Mouse (Mus musculus) limb, embryonic 10.5 days (tissue): ENCODE results near the gene BC004004. TPM values are rescaled to one million over a fixed set of nuclear protein-coding genes. Genes with fewer than 3 reads are reported as not detected.
"Not testable (repeated sequence)": the region's sequence is repeated elsewhere in the genome, so short reads cannot be mapped to it uniquely, and the experiment has no call there.

Experiments used
- DNase-seq: peaks from one replicate; pipeline ENCODE4 v3.0.0-alpha.2; 2017; ENCODE audit warnings: low spot score
- H3K27ac ChIP-seq: fragments of 300-500 bp; sonication (generic); 2 replicates; pipeline ENCODE4 v1.5.1; 2016; ENCODE audit warnings: mild to moderate bottlenecking
- H3K27me3 ChIP-seq: fragments of 300-500 bp; sonication (generic); 2 replicates; pipeline ENCODE4 v1.6.1; 2016; ENCODE audit warnings: low read depth, mild to moderate bottlenecking; ENCODE audit not compliant: poor library complexity, severe bottlenecking
- H3K36me3 ChIP-seq: fragments of 300-500 bp; sonication (generic); 2 replicates; pipeline ENCODE4 v1.6.1; 2016; ENCODE audit warnings: mild to moderate bottlenecking, moderate library complexity
- H3K4me1 ChIP-seq: fragments of 300-500 bp; sonication (generic); 2 replicates; pipeline ENCODE4 v1.6.1; 2016
- H3K4me3 ChIP-seq: fragments of 300-500 bp; sonication (generic); 2 replicates; pipeline ENCODE4 v1.5.1; 2016; ENCODE audit warnings: mild to moderate bottlenecking, moderate library complexity
- H3K9me3 ChIP-seq: fragments of 300-500 bp; sonication (generic); replicated peaks from 2 replicates; pipeline ENCODE4 v1.6.1; 2016; ENCODE audit warnings: mild to moderate bottlenecking
- WGBS: fragments of 180-500 bp; shearing (Covaris S2); methylation state at CpG from one replicate; pipeline ENCODE4 v1.1.7; 2016; 5-methylcytosine and 5-hydroxymethylcytosine counted together
- polyA plus RNA-seq: library from polyadenylated mRNA; unstranded; fragments of >200 nt; fragmentation: Nextera tagmentation; extraction: Ambion mirVana; gene quantifications from 2 replicates; pipeline ENCODE4 v1.2.1, GENCODE M21; 2016

BC004004 gene
- polyA plus RNA-seq, 1 experiment from 2014 or later, result 47.9 TPM

- Histone ChIP-seq H3K27me3 (no peaks in the 10 kb centered on the region), H3K27ac (peak overlapping the region; percentile 98), H3K36me3 (peaks cover 37% of the 10 kb centered on the region), H3K4me3 (peak overlapping the region; percentile 67), H3K4me1 (peaks cover 52% of the 10 kb centered on the region), H3K9me3 (no peaks in the 10 kb centered on the region)
- DNase-seq, result no peak
- WGBS, result 2% methylated on average over 14 of the region's 14 CpGs
Observed at GRCm38 (mm10) chr17:29263417-29263816, 5.2 kb upstream of the BC004004 start.

GRCm38 (mm10) chr17:29263840-29264633, 4.6 kb upstream of the BC004004 start, which contains the start of gene Ppil1:
Gene Ppil1, minus strand, starts transcription at chr17:29264186.
- Histone ChIP-seq H3K27me3 (no peaks in the 10 kb centered on the region), H3K4me1 (peaks cover 46% of the 10 kb centered on the region), H3K9me3 (no peaks in the 10 kb centered on the region), H3K36me3 (peaks cover 31% of the 10 kb centered on the region), H3K27ac (peak within 1 kb of the TSS; percentile 98), H3K4me3 (peak within 1 kb of the TSS; percentile 67)
- DNase-seq, result peak; percentile 92
- 7% methylated on average over 38 of the region's 38 CpGs for WGBS

GRCm38 (mm10) chr17:29264760-29265159, 3.8 kb upstream of the BC004004 start:
- H3K36me3 ChIP-seq, result peaks cover 24% of the 10 kb centered on the region

GRCm38 (mm10) chr17:29267040-29267439, 1.5 kb upstream of the BC004004 start:
- H3K27ac ChIP-seq, H3K27me3 ChIP-seq, H3K4me3 ChIP-seq, DNase-seq, H3K36me3 ChIP-seq, H3K9me3 ChIP-seq: not testable (repeated sequence)
- WGBS, result 86% methylated on average over 2 of the region's 2 CpGs
- H3K4me1 ChIP-seq, result peaks cover 29% of the 10 kb centered on the region

More at GRCm38 (mm10) chr17:29264760-29265159, 3.8 kb upstream of the BC004004 start:
- Histone ChIP-seq H3K4me1 (peaks cover 45% of the 10 kb centered on the region), H3K27ac (peak overlapping the region; percentile 98), H3K27me3 (no peaks in the 10 kb centered on the region), H3K4me3 (peak overlapping the region; percentile 67), H3K9me3 (no peaks in the 10 kb centered on the region)
- 87% methylated on average over 5 of the region's 5 CpGs for WGBS
- DNase-seq, result no peak

GRCm38 (mm10) chr17:29267931-29268681, 482 bp upstream of the BC004004 start:
- H3K27me3 ChIP-seq, result no peaks in the 10 kb centered on the region
- peak overlapping the region; percentile 97 for H3K4me3 ChIP-seq
- WGBS, result 64% methylated on average over 6 of the region's 6 CpGs

GRCm38 (mm10) chr17:29269349-29269706, 740 bp downstream of the BC004004 start:
- Histone ChIP-seq H3K27me3 (no peaks in the 10 kb centered on the region), H3K4me1 (peaks cover 20% of the 10 kb centered on the region), H3K27ac (peak overlapping the region; percentile 95), H3K4me3 (peak overlapping the region; percentile 97), H3K9me3 (no peaks in the 10 kb centered on the region), H3K36me3 (no peaks in the 10 kb centered on the region)
- no peak for DNase-seq
- 28% methylated on average over 10 of the region's 10 CpGs for WGBS

More at GRCm38 (mm10) chr17:29267931-29268681, 482 bp upstream of the BC004004 start:
- Histone ChIP-seq H3K9me3 (no peaks in the 10 kb centered on the region), H3K4me1 (peaks cover 18% of the 10 kb centered on the region), H3K36me3 (no peaks in the 10 kb centered on the region), H3K27ac (peak overlapping the region; percentile 95)
- DNase-seq, result no peak

- H3K27me3 ChIP-seq, result no peaks in the 10 kb centered on the region
- no peak overlapping the region for H3K27ac ChIP-seq
- DNase-seq, result no peak
- H3K4me1 ChIP-seq, result peaks cover 17% of the 10 kb centered on the region
- WGBS, result 96% methylated on average over 9 of the region's 9 CpGs
- H3K9me3 ChIP-seq, result no peaks in the 10 kb centered on the region
- no peaks in the 10 kb centered on the region for H3K36me3 ChIP-seq
- H3K4me3 ChIP-seq, result peak overlapping the region; percentile 97; the same call in 1 of the 2 replicates
Observed at GRCm38 (mm10) chr17:29270148-29270698, 1.6 kb downstream of the BC004004 start.

- DNase-seq, result no peak
- no peaks in the 10 kb centered on the region for H3K27me3 ChIP-seq
- peaks cover 23% of the 10 kb centered on the region for H3K4me1 ChIP-seq
- no peak overlapping the region for H3K4me3 ChIP-seq
- H3K27ac ChIP-seq, result no peak overlapping the region
- WGBS, result 93% methylated on average over 7 of the region's 7 CpGs
- H3K9me3 ChIP-seq, result no peaks in the 10 kb centered on the region
- no peaks in the 10 kb centered on the region for H3K36me3 ChIP-seq
Observed at GRCm38 (mm10) chr17:29273156-29273555, 4.6 kb downstream of the BC004004 start.

- no peaks in the 10 kb centered on the region for H3K9me3 ChIP-seq
- H3K27ac ChIP-seq, result no peak overlapping the region
- H3K4me1 ChIP-seq, result peaks cover 21% of the 10 kb centered on the region
- 90% methylated on average over 11 of the region's 11 CpGs for WGBS
- no peak overlapping the region for H3K4me3 ChIP-seq
- H3K27me3 ChIP-seq, result no peaks in the 10 kb centered on the region
- H3K36me3 ChIP-seq, result no peaks in the 10 kb centered on the region
- no peak for DNase-seq
Observed at GRCm38 (mm10) chr17:29273889-29274288, 5.3 kb downstream of the BC004004 start.

- no peak for DNase-seq
- 92% methylated on average over 5 of the region's 5 CpGs for WGBS
- H3K27ac ChIP-seq, result no peak overlapping the region
- no peak overlapping the region for H3K4me3 ChIP-seq
- H3K4me1 ChIP-seq, result peaks cover 7% of the 10 kb centered on the region; the same call in 1 of the 2 replicates
- H3K36me3 ChIP-seq, result peaks cover 36% of the 10 kb centered on the region
- no peaks in the 10 kb centered on the region for H3K9me3 ChIP-seq
- H3K27me3 ChIP-seq, result no peaks in the 10 kb centered on the region
Observed at GRCm38 (mm10) chr17:29280422-29280821, 11.8 kb downstream of the BC004004 start.

GRCm38 (mm10) chr17:29281541-29281940, 13.0 kb downstream of the BC004004 start:
- H3K27ac ChIP-seq, result no peak overlapping the region

GRCm38 (mm10) chr17:29282216-29282952, 13.8 kb downstream of the BC004004 start:
- no peak overlapping the region for H3K27ac ChIP-seq
- 0 out of 2 replicates have a peak, but pooled peaks cover 2% of the 10 kb centered on the region for H3K9me3 ChIP-seq
- no peaks in the 10 kb centered on the region for H3K4me1 ChIP-seq
- H3K36me3 ChIP-seq, result peaks cover 46% of the 10 kb centered on the region
- H3K4me3 ChIP-seq, result no peak overlapping the region
- H3K27me3 ChIP-seq, result no peaks in the 10 kb centered on the region
- no peak for DNase-seq
- WGBS, result 90% methylated on average over 21 of the region's 21 CpGs

More at GRCm38 (mm10) chr17:29281541-29281940, 13.0 kb downstream of the BC004004 start:
- DNase-seq, result no peak
- H3K4me1 ChIP-seq, result peaks cover 7% of the 10 kb centered on the region; the same call in 1 of the 2 replicates
- peaks cover 45% of the 10 kb centered on the region for H3K36me3 ChIP-seq
- H3K4me3 ChIP-seq, result no peak overlapping the region
- no peaks in the 10 kb centered on the region for H3K27me3 ChIP-seq
- WGBS, result 89% methylated on average over 5 of the region's 5 CpGs
- 0 out of 2 replicates have a peak, but pooled peaks cover 2% of the 10 kb centered on the region for H3K9me3 ChIP-seq
